Mouse (Mus musculus): ENCODE measurements around the gene Hacl1.
A peak's percentile ranks its signal among the peaks of the same experiment; 100 is the strongest.

The Hacl1 gene

GRCm38 (mm10) chr14:31662555-31663211 lies 21.6 kb upstream of the Hacl1 start:
- no peak for DNase-seq (ENCODE audit: low spot score)

- no peak for DNase-seq (ENCODE audit: low spot score)
These were observed 20.8 kb upstream of the Hacl1 start for GRCm38 (mm10) chr14:31661671-31662554.

- no peak for DNase-seq (ENCODE audit: low spot score)
These were observed 19.4 kb upstream of the Hacl1 start for GRCm38 (mm10) chr14:31660312-31661093.

GRCm38 (mm10) chr14:31659501-31660181 lies 18.6 kb upstream of the Hacl1 start:
- no peak for DNase-seq (ENCODE audit: low spot score)

- no peak for DNase-seq (ENCODE audit: low spot score)
These were observed 17.1 kb upstream of the Hacl1 start for GRCm38 (mm10) chr14:31658126-31658680.

- peak; percentile 59 for DNase-seq (ENCODE audit: low spot score)
These were observed 16.0 kb upstream of the Hacl1 start for GRCm38 (mm10) chr14:31656857-31657645.

- no peak for DNase-seq (ENCODE audit: low spot score)
These were observed 15.3 kb upstream of the Hacl1 start for GRCm38 (mm10) chr14:31656386-31656785.

- DNase-seq (ENCODE audit: low spot score): no peak
These were observed 14.3 kb upstream of the Hacl1 start for GRCm38 (mm10) chr14:31655406-31655805.

GRCm38 (mm10) chr14:31654816-31655215 lies 13.7 kb upstream of the Hacl1 start:
- no peak for DNase-seq (ENCODE audit: low spot score)

- no peak for DNase-seq (ENCODE audit: low spot score)
These were observed 12.2 kb upstream of the Hacl1 start for GRCm38 (mm10) chr14:31653101-31653875.

- no peak for DNase-seq (ENCODE audit: low spot score)
These were observed 11.5 kb upstream of the Hacl1 start for GRCm38 (mm10) chr14:31652624-31653023.

- no peak for DNase-seq (ENCODE audit: low spot score)
These were observed 11.0 kb upstream of the Hacl1 start for GRCm38 (mm10) chr14:31652106-31652505.

- no peak for DNase-seq (ENCODE audit: low spot score)
These were observed 10.1 kb upstream of the Hacl1 start for GRCm38 (mm10) chr14:31651206-31651605.

GRCm38 (mm10) chr14:31650347-31650746 lies 9.3 kb upstream of the Hacl1 start:
- DNase-seq (ENCODE audit: low spot score): no peak

- DNase-seq (ENCODE audit: low spot score): no peak
These were observed 6.9 kb upstream of the Hacl1 start for GRCm38 (mm10) chr14:31647991-31648390.

GRCm38 (mm10) chr14:31645920-31646319 lies 4.8 kb upstream of the Hacl1 start:
- no peak for DNase-seq (ENCODE audit: low spot score)

GRCm38 (mm10) chr14:31644931-31645547 lies 4.0 kb upstream of the Hacl1 start:
- no peak for DNase-seq (ENCODE audit: low spot score)

- DNase-seq (ENCODE audit: low spot score): no peak
These were observed 3.2 kb upstream of the Hacl1 start for GRCm38 (mm10) chr14:31644183-31644830.
